Mouse (Mus musculus) urinary bladder, adult 2 months (tissue): ENCODE data around the gene Dnajc7. TPM values are rescaled to one million over a fixed set of nuclear protein-coding genes. Genes with fewer than 3 reads are reported as not detected.
"Not testable (repeated sequence)": the region's sequence is repeated elsewhere in the genome, so short reads cannot be mapped to it uniquely, and the experiment has no call there.

Experiments
- DNase-seq: peaks from one replicate; pipeline ENCODE4 v3.0.0; 2022; ENCODE audit warnings: low spot score
- polyA plus RNA-seq: library from polyadenylated mRNA; depleted of rRNA; stranded (reverse); fragments of >200 nt; gene quantifications from 2 replicates; pipeline ENCODE4 v1.2.3, GENCODE M21; 2012

Dnajc7 gene
- polyA plus RNA-seq, 1 experiment = 118 TPM

- not testable (repeated sequence) for DNase-seq
Measured at GRCm38 (mm10) chr11:100616836-100617235, 3.1 kb downstream of the Dnajc7 start.

GRCm38 (mm10) chr11:100616332-100616731, 3.6 kb downstream of the Dnajc7 start:
- no peak for DNase-seq

GRCm38 (mm10) chr11:100613241-100613640, 6.7 kb downstream of the Dnajc7 start:
- DNase-seq = no peak

GRCm38 (mm10) chr11:100611627-100612026, 8.3 kb downstream of the Dnajc7 start:
- DNase-seq = no peak

GRCm38 (mm10) chr11:100609997-100610680, 9.8 kb downstream of the Dnajc7 start:
- no peak for DNase-seq

- no peak for DNase-seq
Measured at GRCm38 (mm10) chr11:100609355-100609996, 10.5 kb downstream of the Dnajc7 start.

GRCm38 (mm10) chr11:100608796-100609195, 11.2 kb downstream of the Dnajc7 start:
- no peak for DNase-seq

- DNase-seq = no peak
Measured at GRCm38 (mm10) chr11:100607121-100607520, 12.8 kb downstream of the Dnajc7 start.

- DNase-seq = no peak
Measured at GRCm38 (mm10) chr11:100605451-100605850, 14.5 kb downstream of the Dnajc7 start.

- no peak for DNase-seq
Measured at GRCm38 (mm10) chr11:100604321-100605005, 15.5 kb downstream of the Dnajc7 start.

- no peak for DNase-seq
Measured at GRCm38 (mm10) chr11:100603813-100604212, 16.2 kb downstream of the Dnajc7 start.

GRCm38 (mm10) chr11:100603155-100603554, 16.8 kb downstream of the Dnajc7 start:
- DNase-seq = no peak

- DNase-seq = no peak
Measured at GRCm38 (mm10) chr11:100601372-100601771, 18.6 kb downstream of the Dnajc7 start.

- no peak for DNase-seq
Measured at GRCm38 (mm10) chr11:100598074-100598473, 21.9 kb downstream of the Dnajc7 start.

- DNase-seq = no peak
Measured at GRCm38 (mm10) chr11:100595533-100595932, 24.4 kb downstream of the Dnajc7 start.

GRCm38 (mm10) chr11:100594608-100595007, 25.4 kb downstream of the Dnajc7 start:
- no peak for DNase-seq

GRCm38 (mm10) chr11:100592346-100593046, 27.5 kb downstream of the Dnajc7 start:
- DNase-seq = no peak

GRCm38 (mm10) chr11:100588462-100588861, 31.5 kb downstream of the Dnajc7 start:
- no peak for DNase-seq

GRCm38 (mm10) chr11:100585148-100585547, 34.8 kb downstream of the Dnajc7 start:
- DNase-seq = no peak

- DNase-seq = no peak
Measured at GRCm38 (mm10) chr11:100584561-100584961, 35.4 kb downstream of the Dnajc7 start.

- no peak for DNase-seq
Measured at GRCm38 (mm10) chr11:100582836-100583235, 37.1 kb downstream of the Dnajc7 start.

- not testable (repeated sequence) for DNase-seq
Measured at GRCm38 (mm10) chr11:100582413-100582812, 37.6 kb downstream of the Dnajc7 start.
